Mouse (Mus musculus): Measurements from ENCODE around the gene Bag6. TPM values are rescaled to one million over a fixed set of nuclear protein-coding genes. Genes with fewer than 3 reads are reported as not detected.

The Bag6 gene
- 202 TPM for polyA plus RNA-seq (2012; fragmentation: generic; extraction: Trizol)
- long read RNA-seq, experiment 1, partial matches to known transcripts, result 36 of 37 reads
- long read RNA-seq, experiment 1, other reads (novel, unspliced or antisense), result 1 of 37 reads
- long read RNA-seq, experiment 2, partial matches to known transcripts, result 6 of 41 reads
- long read RNA-seq, experiment 2, other reads (novel, unspliced or antisense), result 33 of 41 reads

DNA sequence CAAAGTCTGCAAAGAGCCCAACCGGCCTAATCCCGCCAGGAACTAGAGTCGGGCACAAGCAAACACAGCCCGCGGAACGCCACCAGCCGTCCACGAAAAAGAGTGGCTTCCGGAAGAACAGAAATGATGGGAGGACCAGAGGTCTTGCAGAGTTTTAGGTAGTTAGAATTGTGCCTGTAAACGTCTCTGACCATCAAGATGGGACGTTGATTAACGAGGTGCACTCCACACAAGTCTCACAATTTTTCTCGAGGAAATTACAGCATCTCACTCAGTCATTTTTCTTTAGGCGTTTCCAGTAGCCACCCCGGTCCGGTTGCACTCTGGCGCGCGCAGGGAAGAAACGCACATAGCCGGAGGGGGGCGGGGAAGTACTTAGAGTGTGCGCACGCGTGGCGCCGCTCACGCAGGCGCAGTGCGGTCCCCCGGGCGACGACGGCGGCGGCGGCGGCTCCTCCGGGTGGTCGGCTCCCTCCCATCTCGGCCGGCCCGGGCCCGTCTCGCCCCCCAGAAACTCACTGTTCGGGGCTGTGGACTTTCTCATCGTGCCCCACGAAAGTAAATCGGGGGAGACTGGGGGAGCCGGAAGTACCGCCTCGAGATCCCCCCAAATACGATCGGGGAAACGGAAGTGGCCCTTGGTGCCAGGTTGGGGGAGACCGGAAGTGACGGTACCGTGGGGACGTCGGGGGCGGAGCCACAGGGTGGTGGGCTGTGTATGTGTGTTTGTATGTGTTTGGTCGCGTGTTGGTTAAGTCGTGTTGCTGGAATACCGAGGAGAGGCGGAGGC lies at the start of gene Bag6:
Gene Bag6, plus strand, starts transcription at position 378 of the 790 bp plus-strand sequence.
- H3K27me3 ChIP-seq (ENCODE audit: control insufficient read depth, insufficient read depth, insufficient read length), result no peaks in the 10 kb centered on the region
- TF ChIP-seq FOSL1 (IDR thresholded peaks at IDR 0.05; ENCODE audit: insufficient read depth, low read length, poor library complexity, severe bottlenecking), result no peak
- TF ChIP-seq MAX (IDR thresholded peaks at IDR 0.05), result peak; percentile 99

DNA sequence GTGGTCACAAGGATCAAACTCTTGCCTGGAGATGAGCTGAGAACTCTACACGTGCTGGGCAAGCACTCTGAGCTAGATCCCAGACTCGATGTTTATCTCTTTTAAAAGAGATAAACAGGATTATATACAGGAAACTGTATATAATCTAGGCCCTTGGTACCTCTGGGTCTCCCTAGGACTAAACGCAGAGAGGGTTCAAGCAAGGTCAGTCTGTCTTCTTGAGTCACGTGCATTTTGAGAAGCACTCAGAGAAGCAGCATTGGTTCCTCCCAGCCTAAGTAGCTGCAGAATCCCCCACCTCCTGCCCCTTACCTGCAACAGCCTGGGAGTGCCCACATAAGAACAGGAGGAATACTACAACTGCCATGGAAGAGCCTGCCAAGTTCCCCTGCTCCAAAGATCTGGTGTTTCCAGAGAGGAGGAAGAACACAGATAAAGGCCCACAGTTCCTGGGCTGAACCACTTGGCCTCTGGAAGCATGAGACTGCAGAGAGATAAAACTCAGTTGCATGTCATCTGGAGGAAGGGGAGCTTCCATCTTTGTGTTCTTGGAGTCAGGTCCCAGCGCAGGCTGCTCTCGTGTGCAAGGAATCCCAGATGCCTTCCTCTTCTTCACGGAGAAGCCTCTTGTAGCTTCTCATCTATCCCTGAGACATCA lies 49.6 kb upstream of the Bag6 start, which contains the start of gene Ly6g6f:
Gene Ly6g6f, minus strand, starts transcription at position 403 of the 658 bp plus-strand sequence.
- Histone ChIP-seq H3K36me3 (ENCODE audit: control insufficient read depth, insufficient read depth) (no peaks in the 10 kb centered on the region), H3K79me2 (ENCODE audit: control insufficient read depth, insufficient read depth) (peaks cover 9% of the 10 kb centered on the region), H3K27me3 (ENCODE audit: control insufficient read depth, insufficient read depth, insufficient read length) (peaks cover 8% of the 10 kb centered on the region), H3K79me3 (ENCODE audit: low read depth) (no peaks in the 10 kb centered on the region), H3K4me3 (ENCODE audit: insufficient read depth, poor library complexity, severe bottlenecking) (no peak within 1 kb of the TSS), H3ac (ENCODE audit: control insufficient read depth, insufficient read length, low read depth) (no peak within 1 kb of the TSS)
- TF ChIP-seq MYOD1 (IDR thresholded peaks at IDR 0.05; ENCODE audit: control insufficient read depth, insufficient read length, low read depth) (no peak), MYOG (IDR thresholded peaks at IDR 0.05; ENCODE audit: control insufficient read depth, extremely low read depth, insufficient read length) (no peak), CEBPB (IDR thresholded peaks at IDR 0.05; ENCODE audit: low read depth) (no peak), CTCF (IDR thresholded peaks at IDR 0.05; ENCODE audit: control insufficient read depth, insufficient read depth, insufficient read length) (no peak), FOSL1 (IDR thresholded peaks at IDR 0.05; ENCODE audit: insufficient read depth, low read length, poor library complexity, severe bottlenecking) (no peak), USF1 (IDR thresholded peaks at IDR 0.05; ENCODE audit: low read depth) (no peak), MAX (IDR thresholded peaks at IDR 0.05) (no peak)

More for the DNA sequence above, at the start of gene Bag6:
- H3K79me2 ChIP-seq (ENCODE audit: control insufficient read depth, insufficient read depth), result peaks cover 47% of the 10 kb centered on the region
- H3K4me3 ChIP-seq (ENCODE audit: insufficient read depth, poor library complexity, severe bottlenecking), result peak within 1 kb of the TSS; percentile 81
- peaks cover 15% of the 10 kb centered on the region for H3K36me3 ChIP-seq (ENCODE audit: control insufficient read depth, insufficient read depth)
- peak within 1 kb of the TSS; percentile 70 for H3ac ChIP-seq (ENCODE audit: control insufficient read depth, insufficient read length, low read depth)
- H3K79me3 ChIP-seq (ENCODE audit: low read depth), result peaks cover 43% of the 10 kb centered on the region

DNA sequence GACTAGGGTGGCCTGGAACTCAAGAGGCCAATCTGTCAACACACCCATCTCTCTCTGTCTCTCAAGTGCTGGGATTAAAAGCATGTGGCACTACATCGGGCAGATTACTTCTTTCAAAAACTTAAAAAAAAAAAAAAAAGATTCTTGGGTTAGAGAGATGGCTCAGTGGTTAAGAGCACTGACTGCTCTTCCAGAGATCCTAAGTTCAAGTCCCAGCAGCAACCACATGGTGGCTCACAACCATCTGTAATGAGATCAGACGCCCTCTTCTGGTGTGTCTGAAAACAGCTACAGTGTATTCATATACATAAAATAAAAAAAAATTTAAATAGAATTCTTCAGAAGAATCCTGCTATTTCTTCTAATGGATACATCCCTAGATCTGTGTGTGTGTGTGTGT lies 46.8 kb upstream of the Bag6 start:
- H3K36me3 ChIP-seq (ENCODE audit: control insufficient read depth, insufficient read depth), result peaks cover 7% of the 10 kb centered on the region
- TF ChIP-seq MAX (IDR thresholded peaks at IDR 0.05), result no peak
- peaks cover 3% of the 10 kb centered on the region for H3K79me3 ChIP-seq (ENCODE audit: low read depth)
- H3K79me2 ChIP-seq (ENCODE audit: control insufficient read depth, insufficient read depth), result peaks cover 17% of the 10 kb centered on the region
- no peak overlapping the region for H3ac ChIP-seq (ENCODE audit: control insufficient read depth, insufficient read length, low read depth)
- H3K27me3 ChIP-seq (ENCODE audit: control insufficient read depth, insufficient read depth, insufficient read length), result peaks cover 3% of the 10 kb centered on the region
- no peak overlapping the region for H3K4me3 ChIP-seq (ENCODE audit: insufficient read depth, poor library complexity, severe bottlenecking)

DNA sequence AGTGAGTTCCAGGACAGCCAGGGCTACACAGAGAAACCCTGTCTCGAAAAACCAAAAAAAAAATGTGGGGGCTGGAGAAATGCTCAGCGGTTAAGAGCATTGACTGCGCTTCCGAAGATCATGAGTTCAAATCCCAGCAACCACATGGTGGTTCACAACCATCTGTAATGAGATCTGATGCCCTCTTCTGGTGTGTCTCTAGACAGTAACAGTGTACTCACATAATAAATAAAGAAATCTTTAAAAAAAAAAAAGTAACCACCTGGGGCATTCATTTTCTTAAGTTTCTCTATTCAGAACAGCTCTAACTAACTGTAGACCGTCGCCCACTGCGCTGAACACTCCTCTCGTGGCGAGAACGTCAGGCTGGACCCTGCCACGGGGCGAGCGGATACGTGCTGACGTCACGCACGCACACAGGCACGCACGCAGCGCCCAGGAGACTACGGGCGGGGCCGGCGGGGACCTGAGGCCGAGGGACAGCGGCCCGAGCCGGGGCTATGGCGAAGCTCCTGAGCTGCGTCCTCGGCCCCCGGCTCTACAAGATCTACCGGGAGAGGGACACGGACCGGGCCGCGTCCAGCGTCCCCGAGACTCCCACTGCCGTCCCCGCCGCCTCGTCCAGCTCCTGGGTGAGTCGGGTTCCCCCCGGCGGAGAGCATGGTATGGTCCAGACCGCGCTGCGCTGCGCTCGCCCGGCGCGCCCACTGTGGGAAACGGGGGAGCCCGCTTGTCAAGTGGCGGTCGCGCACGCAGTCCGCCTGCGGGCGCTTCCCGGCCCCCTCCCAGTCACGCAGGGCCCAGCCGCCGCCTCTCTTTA lies 45.9 kb upstream of the Bag6 start, which contains the start of gene Abhd16a:
Gene Abhd16a, plus strand, starts transcription at position 439 of the 820 bp plus-strand sequence.
- peak; percentile 87 for TF ChIP-seq MAX (IDR thresholded peaks at IDR 0.05)
- TF ChIP-seq MYOG (IDR thresholded peaks at IDR 0.05; ENCODE audit: control insufficient read depth, extremely low read depth, insufficient read length), result no peak
- peaks cover 7% of the 10 kb centered on the region for H3K36me3 ChIP-seq (ENCODE audit: control insufficient read depth, insufficient read depth)
- no peaks in the 10 kb centered on the region for H3K27me3 ChIP-seq (ENCODE audit: control insufficient read depth, insufficient read depth, insufficient read length)
- peaks cover 17% of the 10 kb centered on the region for H3K79me2 ChIP-seq (ENCODE audit: control insufficient read depth, insufficient read depth)
- peak within 1 kb of the TSS; percentile 57 for H3K4me3 ChIP-seq (ENCODE audit: insufficient read depth, poor library complexity, severe bottlenecking)
- peaks cover 3% of the 10 kb centered on the region for H3K79me3 ChIP-seq (ENCODE audit: low read depth)
- peak within 1 kb of the TSS; percentile 99 for H3ac ChIP-seq (ENCODE audit: control insufficient read depth, insufficient read length, low read depth)

DNA sequence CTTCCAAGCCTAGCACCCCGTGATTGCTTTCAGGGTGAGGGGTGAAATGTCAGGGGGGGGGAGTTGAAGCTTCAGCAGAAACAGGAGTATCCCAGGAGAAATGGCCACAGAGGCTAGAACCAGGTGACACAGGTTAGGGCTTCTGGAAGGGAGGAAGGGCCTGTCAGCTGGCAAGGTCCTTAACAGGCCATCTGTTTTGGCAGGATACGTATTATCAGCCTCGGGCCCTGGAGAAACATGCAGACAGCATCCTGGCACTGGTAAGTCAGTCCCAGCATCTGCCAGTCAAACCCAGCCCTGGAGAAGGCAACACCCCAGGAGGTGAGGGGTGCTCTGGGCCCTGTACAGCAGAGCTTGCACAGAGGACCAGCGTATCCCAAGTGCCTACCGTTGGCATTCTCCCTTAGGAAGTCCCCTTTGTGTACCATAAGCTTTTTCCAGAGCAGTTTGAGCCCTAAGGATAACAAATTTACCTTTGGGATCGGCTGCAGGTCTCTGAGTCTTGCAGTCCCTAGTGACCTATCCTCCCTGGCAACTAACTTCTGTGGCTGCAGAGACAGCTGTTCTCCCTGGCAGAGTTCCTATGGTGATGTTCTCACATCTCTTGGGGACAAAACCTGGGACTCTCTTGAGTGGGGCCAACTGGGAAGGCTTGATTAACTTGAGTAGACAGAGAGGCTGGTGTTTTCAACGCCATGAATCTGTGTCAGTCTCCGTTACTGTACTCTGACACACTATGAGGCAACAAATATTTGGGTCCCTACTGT lies 44.6 kb upstream of the Bag6 start:
- peaks cover 17% of the 10 kb centered on the region for H3K79me2 ChIP-seq (ENCODE audit: control insufficient read depth, insufficient read depth)
- peaks cover 3% of the 10 kb centered on the region for H3K79me3 ChIP-seq (ENCODE audit: low read depth)
- H3K4me3 ChIP-seq (ENCODE audit: insufficient read depth, poor library complexity, severe bottlenecking), result peak overlapping the region; percentile 57
- TF ChIP-seq USF1 (IDR thresholded peaks at IDR 0.05; ENCODE audit: low read depth) (no peak), MYOD1 (IDR thresholded peaks at IDR 0.05; ENCODE audit: control insufficient read depth, insufficient read length, low read depth) (no peak), MAX (IDR thresholded peaks at IDR 0.05) (no peak), CTCF (IDR thresholded peaks at IDR 0.05; ENCODE audit: control insufficient read depth, insufficient read depth, insufficient read length) (no peak)
- H3K27me3 ChIP-seq (ENCODE audit: control insufficient read depth, insufficient read depth, insufficient read length), result no peaks in the 10 kb centered on the region
- H3K36me3 ChIP-seq (ENCODE audit: control insufficient read depth, insufficient read depth), result peaks cover 16% of the 10 kb centered on the region
- peak overlapping the region; percentile 12 for H3ac ChIP-seq (ENCODE audit: control insufficient read depth, insufficient read length, low read depth)
